Mouse (Mus musculus): ENCODE measurements around the gene A830018L16Rik. TPM values are rescaled to one million over a fixed set of nuclear protein-coding genes. Genes with fewer than 3 reads are reported as not detected.
"Not testable (repeated sequence)": the region's sequence is repeated elsewhere in the genome, so short reads cannot be mapped to it uniquely, and the experiment has no call there.

The A830018L16Rik gene
- total and polyA plus RNA-seq, 2 experiments from 2014 or later = 10.7 to 18.3 TPM

DNA sequence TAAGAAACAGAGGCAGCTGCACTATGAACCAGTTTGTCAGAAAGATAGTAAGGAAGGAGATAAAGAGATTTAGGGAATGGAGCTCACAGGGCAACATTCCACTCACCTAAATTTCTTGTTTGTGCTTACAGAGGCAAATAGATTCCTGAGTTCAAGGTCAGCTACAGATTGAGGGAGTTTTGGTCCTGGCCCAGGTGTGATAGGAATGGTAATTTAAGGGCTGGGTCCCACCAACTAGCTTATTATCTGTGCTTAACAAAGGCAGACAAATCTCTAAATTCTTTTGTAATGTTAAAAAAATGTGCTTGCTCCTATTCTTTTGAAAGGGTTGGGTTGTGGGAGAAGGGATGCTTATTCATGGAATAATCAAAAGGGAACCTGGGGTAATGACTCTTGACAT, 87.7 kb downstream of the A830018L16Rik start:
- ATAC-seq (no peak), DNase-seq (ENCODE audit: low spot score) (no peak)
- Histone ChIP-seq H3K4me1 (ENCODE audit: insufficient read depth, low read length) (no peaks in the 10 kb centered on the region), H3K27ac (no peak overlapping the region), H3K27me3 (ENCODE audit: insufficient read depth, low read length) (no peaks in the 10 kb centered on the region), H3K9ac (replicated peaks; ENCODE audit: low read length) (no peak overlapping the region), H3K36me3 (ENCODE audit: insufficient read depth, low read length) (no peaks in the 10 kb centered on the region), H3K4me3 (ENCODE audit: low read length) (no peak overlapping the region), H3K9me3 (ENCODE audit: low read length) (no peaks in the 10 kb centered on the region), H3K4me2 (ENCODE audit: low read depth, low read length) (no peak overlapping the region)
- no peak for TF ChIP-seq CTCF (IDR thresholded peaks at IDR 0.05; ENCODE audit: low read depth)

- ATAC-seq = not testable (repeated sequence)
Observed at GRCm38 (mm10) chr1:11549810-11550209, 135.9 kb downstream of the A830018L16Rik start.

DNA sequence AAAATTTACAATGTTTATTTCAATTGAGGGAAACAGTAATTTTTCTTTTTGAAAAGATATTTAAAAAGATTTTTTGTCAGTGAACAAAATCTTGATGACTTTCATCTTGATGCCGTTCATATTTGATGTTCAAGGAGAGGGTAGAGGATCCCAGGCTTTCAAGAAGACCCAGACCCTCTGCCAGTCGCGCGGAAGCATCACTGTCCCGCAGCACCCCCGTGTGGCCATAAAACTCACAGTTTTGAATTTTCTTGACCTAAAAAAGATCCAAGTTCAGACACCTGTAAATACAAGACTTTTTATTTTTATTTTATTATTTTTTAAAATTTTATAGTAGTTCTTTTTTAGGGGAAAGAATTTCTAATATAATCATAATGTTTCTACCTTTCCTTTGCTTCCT, 151.4 kb downstream of the A830018L16Rik start:
- Histone ChIP-seq H3K9me3 (ENCODE audit: low read length) (no peaks in the 10 kb centered on the region), H3K27me3 (ENCODE audit: insufficient read depth, low read length) (no peaks in the 10 kb centered on the region), H3K4me3 (ENCODE audit: low read length) (no peak overlapping the region), H3K9ac (replicated peaks; ENCODE audit: low read length) (no peak overlapping the region), H3K4me1 (ENCODE audit: insufficient read depth, low read length) (no peaks in the 10 kb centered on the region), H3K27ac (no peak overlapping the region), H3K36me3 (ENCODE audit: insufficient read depth, low read length) (no peaks in the 10 kb centered on the region), H3K4me2 (ENCODE audit: low read depth, low read length) (no peak overlapping the region)
- no peak for ATAC-seq
- 9% methylated on average over 6 of the region's 6 CpGs for WGBS
- peak; percentile 68 for TF ChIP-seq CTCF (IDR thresholded peaks at IDR 0.05; ENCODE audit: low read depth)
- peak; percentile 71 for DNase-seq (ENCODE audit: low spot score)

More at GRCm38 (mm10) chr1:11549810-11550209, 135.9 kb downstream of the A830018L16Rik start:
- H3K4me2 ChIP-seq (ENCODE audit: low read depth, low read length); DNase-seq (ENCODE audit: low spot score); H3K9me3 ChIP-seq (ENCODE audit: low read length); H3K4me1 ChIP-seq (ENCODE audit: insufficient read depth, low read length); H3K27ac ChIP-seq; H3K4me3 ChIP-seq (ENCODE audit: low read length); H3K36me3 ChIP-seq (ENCODE audit: insufficient read depth, low read length); H3K9ac ChIP-seq (replicated peaks; ENCODE audit: low read length); H3K27me3 ChIP-seq (ENCODE audit: insufficient read depth, low read length): not testable (repeated sequence)
- 84% methylated on average over 1 of the region's 1 CpGs for WGBS

DNA sequence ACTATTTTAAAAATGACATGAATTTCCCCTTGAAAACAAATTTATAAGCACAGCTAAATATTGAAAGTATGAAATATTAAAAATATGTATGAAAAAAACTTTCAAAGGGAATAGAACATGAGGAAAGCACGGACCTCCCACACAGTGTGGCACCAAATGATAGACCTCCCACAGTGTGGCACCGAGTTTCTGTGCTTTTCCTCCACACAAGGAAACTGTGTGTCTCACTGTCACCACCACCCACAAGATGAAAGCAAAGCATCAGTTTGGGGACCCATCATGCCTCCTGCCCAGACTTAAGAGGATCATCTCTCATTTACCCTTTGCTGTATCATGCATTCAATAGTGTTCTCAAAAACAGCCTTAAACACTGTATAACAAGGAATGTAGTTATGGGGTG, 152.8 kb downstream of the A830018L16Rik start:
- Histone ChIP-seq H3K4me1 (ENCODE audit: insufficient read depth, low read length) (no peaks in the 10 kb centered on the region), H3K27ac (no peak overlapping the region), H3K36me3 (ENCODE audit: insufficient read depth, low read length) (no peaks in the 10 kb centered on the region), H3K4me2 (ENCODE audit: low read depth, low read length) (no peak overlapping the region), H3K9ac (replicated peaks; ENCODE audit: low read length) (no peak overlapping the region), H3K9me3 (ENCODE audit: low read length) (no peaks in the 10 kb centered on the region), H3K4me3 (ENCODE audit: low read length) (no peak overlapping the region), H3K27me3 (ENCODE audit: insufficient read depth, low read length) (no peaks in the 10 kb centered on the region)
- 81% methylated on average over 2 of the region's 2 CpGs for WGBS
- no peak for ATAC-seq
- no peak for DNase-seq (ENCODE audit: low spot score)
- no peak for TF ChIP-seq CTCF (IDR thresholded peaks at IDR 0.05; ENCODE audit: low read depth)

- no peaks in the 10 kb centered on the region for H3K4me1 ChIP-seq (ENCODE audit: insufficient read depth, low read length)
- no peak overlapping the region for H3K27ac ChIP-seq
- no peak overlapping the region for H3K4me3 ChIP-seq (ENCODE audit: low read length)
- no peak overlapping the region for H3K9ac ChIP-seq (replicated peaks; ENCODE audit: low read length)
- H3K4me2 ChIP-seq (ENCODE audit: low read depth, low read length) = no peak overlapping the region
- no peaks in the 10 kb centered on the region for H3K27me3 ChIP-seq (ENCODE audit: insufficient read depth, low read length)
- no peak for ATAC-seq
- H3K36me3 ChIP-seq (ENCODE audit: insufficient read depth, low read length) = no peaks in the 10 kb centered on the region
- no peak for DNase-seq (ENCODE audit: low spot score)
- H3K9me3 ChIP-seq (ENCODE audit: low read length) = no peaks in the 10 kb centered on the region
- no peak for TF ChIP-seq CTCF (IDR thresholded peaks at IDR 0.05; ENCODE audit: low read depth)
Observed at GRCm38 (mm10) chr1:11567300-11567885, 153.5 kb downstream of the A830018L16Rik start.

GRCm38 (mm10) chr1:11570274-11570673, 156.4 kb downstream of the A830018L16Rik start:
- no peak overlapping the region for H3K4me2 ChIP-seq (ENCODE audit: low read depth, low read length)
- no peak for ATAC-seq
- no peak overlapping the region for H3K27ac ChIP-seq
- WGBS = 93% methylated on average over 2 of the region's 2 CpGs
- H3K9ac ChIP-seq (replicated peaks; ENCODE audit: low read length) = no peak overlapping the region
- no peaks in the 10 kb centered on the region for H3K27me3 ChIP-seq (ENCODE audit: insufficient read depth, low read length)
- TF ChIP-seq CTCF (IDR thresholded peaks at IDR 0.05; ENCODE audit: low read depth) = no peak
- H3K36me3 ChIP-seq (ENCODE audit: insufficient read depth, low read length) = no peaks in the 10 kb centered on the region
- no peaks in the 10 kb centered on the region for H3K9me3 ChIP-seq (ENCODE audit: low read length)
- H3K4me1 ChIP-seq (ENCODE audit: insufficient read depth, low read length) = no peaks in the 10 kb centered on the region
- no peak for DNase-seq (ENCODE audit: low spot score)
- H3K4me3 ChIP-seq (ENCODE audit: low read length) = no peak overlapping the region

- H3K9me3 ChIP-seq (ENCODE audit: low read length) = no peaks in the 10 kb centered on the region
- H3K4me2 ChIP-seq (ENCODE audit: low read depth, low read length) = no peak overlapping the region
- TF ChIP-seq CTCF (IDR thresholded peaks at IDR 0.05; ENCODE audit: low read depth) = no peak
- DNase-seq (ENCODE audit: low spot score) = no peak
- H3K9ac ChIP-seq (replicated peaks; ENCODE audit: low read length) = no peak overlapping the region
- ATAC-seq = no peak
- no peak overlapping the region for H3K27ac ChIP-seq
- 80% methylated on average over 2 of the region's 2 CpGs for WGBS
- no peaks in the 10 kb centered on the region for H3K36me3 ChIP-seq (ENCODE audit: insufficient read depth, low read length)
- no peak overlapping the region for H3K4me3 ChIP-seq (ENCODE audit: low read length)
- no peaks in the 10 kb centered on the region for H3K4me1 ChIP-seq (ENCODE audit: insufficient read depth, low read length)
- no peaks in the 10 kb centered on the region for H3K27me3 ChIP-seq (ENCODE audit: insufficient read depth, low read length)
Observed at GRCm38 (mm10) chr1:11573462-11573861, 159.6 kb downstream of the A830018L16Rik start.
